Mouse (Mus musculus): ENCODE measurements around the gene Pip5k1b. TPM values are rescaled to one million over a fixed set of nuclear protein-coding genes. Genes with fewer than 3 reads are reported as not detected.

Gene Pip5k1b
- polyA plus RNA-seq, 1 experiment from 2014 or later: 7.0 TPM

DNA sequence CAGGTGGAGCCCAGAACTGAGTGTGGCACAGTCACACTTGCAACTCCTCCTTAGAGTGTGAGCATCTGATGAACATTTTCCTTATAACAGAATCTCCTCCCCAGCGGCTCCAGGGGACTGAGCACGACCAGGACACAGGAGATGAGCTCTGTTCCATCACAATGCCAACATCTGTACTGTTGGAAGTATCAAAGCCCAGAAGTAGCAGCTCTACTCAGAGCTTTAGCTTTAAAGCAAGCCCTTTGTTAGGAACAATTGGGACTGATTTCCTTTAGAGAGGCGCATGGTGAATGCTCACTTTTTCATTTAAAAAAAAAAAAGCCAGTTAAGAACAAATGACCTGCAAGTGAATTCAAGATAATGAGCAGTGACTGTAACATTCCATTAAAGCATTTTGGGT, 63.8 kb downstream of the Pip5k1b start:
- H3K4me2 ChIP-seq: no peak overlapping the region
- peaks cover 51% of the 10 kb centered on the region for H3K4me1 ChIP-seq
- H3K9me3 ChIP-seq: no peaks in the 10 kb centered on the region
- H3K36me3 ChIP-seq: no peaks in the 10 kb centered on the region
- no peak overlapping the region for H3K27ac ChIP-seq (replicated peaks)
- no peak for ATAC-seq (ENCODE audit: extremely low read depth, insufficient number of reproducible peaks, low FRiP score, low TSS enrichment)
- no peak overlapping the region for H3K9ac ChIP-seq
- H3K27me3 ChIP-seq (replicated peaks): no peaks in the 10 kb centered on the region
- H3K4me3 ChIP-seq: no peak overlapping the region
- 70% methylated on average over 3 of the region's 3 CpGs for WGBS

DNA sequence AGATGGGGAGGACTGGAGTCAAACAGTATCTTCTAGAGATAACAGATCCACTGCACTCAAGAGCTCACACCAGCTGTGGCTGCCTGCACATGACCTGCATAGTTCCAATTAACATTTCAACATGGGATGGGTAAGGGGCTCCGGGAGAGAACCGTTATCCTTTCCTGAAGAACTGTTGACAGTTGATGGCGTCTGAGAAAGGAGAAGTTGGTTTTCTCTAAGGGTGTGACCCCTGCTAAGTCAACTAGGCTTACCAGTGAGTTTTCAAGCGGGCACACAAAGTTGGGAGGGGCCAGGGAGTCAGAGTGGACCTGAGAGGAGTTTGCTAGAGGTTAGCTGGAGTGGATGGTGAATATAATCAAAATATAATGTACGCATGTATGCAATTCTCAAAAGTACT, 65.4 kb downstream of the Pip5k1b start:
- H3K4me2 ChIP-seq: no peak overlapping the region

DNA sequence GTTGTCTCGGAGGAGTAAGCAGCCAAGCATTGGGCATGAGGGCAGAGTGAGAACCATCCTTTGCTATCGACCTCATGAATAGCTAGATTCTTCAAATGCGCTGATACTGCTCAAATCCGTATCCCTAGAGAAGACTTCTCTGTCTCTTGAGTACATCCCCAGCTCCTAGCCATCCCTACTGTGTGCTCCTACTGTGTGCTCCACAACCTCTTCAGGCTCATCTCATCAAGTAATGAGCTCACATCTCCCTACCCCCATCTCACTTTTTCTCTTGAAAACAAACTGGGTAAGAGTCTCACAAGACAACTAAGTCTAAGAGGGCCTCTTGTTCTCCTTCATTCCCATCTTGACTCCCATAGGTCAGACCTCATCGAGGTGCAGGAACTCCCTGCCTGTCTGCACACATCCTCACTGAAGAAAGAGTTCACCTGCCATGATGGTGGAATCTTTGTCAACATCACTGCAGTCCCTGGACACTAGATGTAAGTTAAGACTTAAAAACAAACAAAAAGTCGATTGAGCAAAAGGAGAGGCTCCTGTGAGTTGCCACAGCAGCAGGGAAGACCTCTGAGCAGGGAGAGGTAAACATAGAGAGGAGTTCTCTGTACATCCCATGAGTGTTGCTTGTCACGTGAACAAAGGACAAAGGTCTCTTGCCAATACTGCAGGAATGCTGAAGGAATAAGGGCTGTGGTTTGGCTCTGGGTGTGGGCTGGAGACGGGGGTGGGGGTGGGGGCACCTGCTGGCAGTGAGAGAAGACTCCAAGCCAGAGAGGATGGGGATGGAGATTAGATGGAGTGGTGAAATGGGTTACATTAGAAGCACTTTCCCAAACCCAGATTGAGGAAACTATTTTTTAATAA, 69.0 kb downstream of the Pip5k1b start:
- Histone ChIP-seq H3K4me1 (peaks cover 43% of the 10 kb centered on the region), H3K4me2 (no peak overlapping the region), H3K4me3 (no peak overlapping the region), H3K9me3 (no peaks in the 10 kb centered on the region), H3K27me3 (replicated peaks) (no peaks in the 10 kb centered on the region), H3K27ac (replicated peaks) (no peak overlapping the region), H3K9ac (0 out of 2 replicates have a peak overlapping the region, but pooled peaks have one; percentile 28), H3K36me3 (no peaks in the 10 kb centered on the region)
- no peak for ATAC-seq (ENCODE audit: extremely low read depth, insufficient number of reproducible peaks, low FRiP score, low TSS enrichment)
- WGBS: 79% methylated on average over 8 of the region's 8 CpGs

More for the DNA sequence above, 65.4 kb downstream of the Pip5k1b start:
- Histone ChIP-seq H3K4me3 (no peak overlapping the region), H3K4me1 (peaks cover 44% of the 10 kb centered on the region), H3K9me3 (no peaks in the 10 kb centered on the region), H3K9ac (no peak overlapping the region), H3K27me3 (replicated peaks) (no peaks in the 10 kb centered on the region), H3K27ac (replicated peaks) (peak overlapping the region; percentile 20; the same call in 1 of the 2 replicates), H3K36me3 (no peaks in the 10 kb centered on the region)
- WGBS: 34% methylated on average over 5 of the region's 5 CpGs
- no peak for ATAC-seq (ENCODE audit: extremely low read depth, insufficient number of reproducible peaks, low FRiP score, low TSS enrichment)

DNA sequence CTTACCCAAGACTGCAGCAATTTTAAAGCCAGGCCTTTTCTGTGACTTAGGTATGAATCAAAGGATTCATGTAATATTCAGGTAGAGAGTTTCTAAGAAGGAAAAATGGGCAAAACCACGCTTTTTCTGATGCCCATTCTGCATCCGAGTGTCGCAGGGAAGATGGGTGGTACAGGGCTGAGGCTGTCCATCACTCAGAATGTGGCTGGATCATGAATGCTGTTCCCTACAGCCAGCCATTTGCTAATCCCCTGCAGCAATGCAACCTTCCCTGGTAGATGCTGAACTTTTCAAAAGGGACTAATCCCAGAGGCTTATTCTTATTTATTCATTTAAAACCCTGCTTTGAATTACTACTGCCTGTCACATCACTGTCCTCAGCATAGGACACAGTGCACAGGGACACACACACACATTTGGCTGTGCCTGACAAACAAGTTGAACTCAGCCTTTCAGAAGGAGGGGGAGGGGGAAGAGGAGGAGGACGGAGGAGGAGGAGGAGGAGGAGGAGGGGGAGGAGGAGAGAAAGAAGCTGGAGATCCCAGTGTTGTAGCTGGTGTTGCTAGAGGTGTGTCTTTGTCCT, 71.0 kb downstream of the Pip5k1b start:
- H3K9ac ChIP-seq: 0 out of 2 replicates have a peak overlapping the region, but pooled peaks have one; percentile 24
- no peak overlapping the region for H3K4me2 ChIP-seq
- peaks cover 24% of the 10 kb centered on the region for H3K4me1 ChIP-seq
- H3K27me3 ChIP-seq (replicated peaks): no peaks in the 10 kb centered on the region
- WGBS: 63% methylated on average over 4 of the region's 4 CpGs
- ATAC-seq (ENCODE audit: extremely low read depth, insufficient number of reproducible peaks, low FRiP score, low TSS enrichment): no peak
- H3K36me3 ChIP-seq: no peaks in the 10 kb centered on the region
- H3K9me3 ChIP-seq: no peaks in the 10 kb centered on the region
- H3K27ac ChIP-seq (replicated peaks): no peak overlapping the region
- no peak overlapping the region for H3K4me3 ChIP-seq

DNA sequence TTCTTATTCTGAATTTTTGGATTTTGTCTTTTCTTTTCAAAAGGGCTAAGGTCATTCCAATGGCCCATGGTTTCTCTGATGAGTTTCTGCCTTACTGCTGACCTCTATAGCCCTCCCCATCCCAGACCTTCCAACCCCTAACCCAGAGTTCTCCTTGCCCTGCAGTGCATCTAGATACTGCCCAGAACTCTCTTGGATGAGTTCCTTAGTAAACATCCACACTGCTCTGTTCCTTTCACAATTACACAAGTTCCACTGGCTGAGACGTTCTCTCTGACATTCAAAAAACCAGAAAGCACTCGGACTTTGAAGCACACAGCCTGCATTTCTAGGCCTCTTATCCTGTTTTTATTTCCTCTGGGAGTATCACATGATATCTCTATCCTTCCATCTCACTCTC, 74.8 kb downstream of the Pip5k1b start:
- H3K4me1 ChIP-seq: peaks cover 10% of the 10 kb centered on the region
- no peak for ATAC-seq (ENCODE audit: extremely low read depth, insufficient number of reproducible peaks, low FRiP score, low TSS enrichment)
- H3K27ac ChIP-seq (replicated peaks): no peak overlapping the region
- H3K4me2 ChIP-seq: no peak overlapping the region
- no peak overlapping the region for H3K9ac ChIP-seq
- WGBS: 54% methylated on average over 2 of the region's 2 CpGs
- no peaks in the 10 kb centered on the region for H3K36me3 ChIP-seq
- no peaks in the 10 kb centered on the region for H3K27me3 ChIP-seq (replicated peaks)
- H3K9me3 ChIP-seq: no peaks in the 10 kb centered on the region
- no peak overlapping the region for H3K4me3 ChIP-seq

DNA sequence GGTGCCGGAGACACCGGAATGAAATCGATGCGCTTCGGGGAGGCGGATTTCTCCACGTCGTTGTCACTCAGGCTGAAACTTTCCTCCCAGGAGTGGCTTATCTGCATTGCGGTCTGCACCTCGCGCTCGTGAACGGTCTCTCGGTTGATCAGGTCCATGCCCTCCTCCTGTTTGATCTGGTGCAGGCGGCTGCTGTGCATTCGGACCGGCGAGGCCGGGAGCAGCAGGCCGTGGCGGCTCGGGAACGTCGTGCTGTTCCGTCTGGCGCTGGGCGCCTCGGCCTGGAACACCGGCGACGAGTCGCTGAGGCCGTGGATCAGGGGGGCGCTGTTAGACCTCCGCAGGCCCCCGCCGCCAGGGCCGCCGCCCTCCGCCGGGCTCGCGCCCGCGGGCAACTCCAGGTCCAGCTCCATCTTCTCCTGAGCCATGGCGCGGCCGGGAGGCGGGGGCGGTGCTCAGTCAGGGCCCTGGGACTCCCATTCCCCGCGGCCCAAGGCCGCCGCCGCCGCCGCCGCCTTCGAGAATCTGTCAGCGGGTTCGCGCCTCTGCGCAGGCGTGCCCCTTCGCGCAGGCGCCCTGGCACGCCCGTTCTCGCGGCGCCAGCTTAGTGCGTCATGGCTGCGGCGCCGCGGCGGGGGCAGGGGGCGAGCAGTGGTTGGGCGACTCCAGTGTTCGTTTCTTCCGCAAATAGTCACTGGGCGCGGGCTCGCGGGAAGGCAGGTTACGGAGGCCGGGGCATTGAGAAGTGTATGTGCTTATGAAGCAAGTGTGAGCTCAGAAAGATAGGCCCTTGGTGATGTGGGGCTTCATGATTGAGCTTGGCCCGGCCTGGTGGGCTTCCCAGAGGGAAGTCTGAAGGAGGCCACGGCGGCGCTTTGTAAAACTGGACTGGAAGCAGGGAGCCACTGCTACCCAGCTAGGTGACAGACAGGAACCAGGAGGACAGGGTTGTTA, 78.5 kb downstream of the Pip5k1b start, which contains the start of gene Fam122a:
Fam122a (minus strand) TSS at position 428 of the 954 bp plus-strand sequence.
- peak; percentile 90 for ATAC-seq (ENCODE audit: extremely low read depth, insufficient number of reproducible peaks, low FRiP score, low TSS enrichment)
- H3K27me3 ChIP-seq (replicated peaks): no peaks in the 10 kb centered on the region
- H3K9me3 ChIP-seq: no peaks in the 10 kb centered on the region
- peak within 1 kb of the TSS; percentile 80 for H3K4me3 ChIP-seq
- peak within 1 kb of the TSS; percentile 96 for H3K27ac ChIP-seq (replicated peaks)
- under 1% methylated on average over 82 of the region's 92 CpGs for WGBS
- peak within 1 kb of the TSS; percentile 92 for H3K9ac ChIP-seq
- H3K36me3 ChIP-seq: peaks cover 10% of the 10 kb centered on the region; the same call in 1 of the 2 replicates
- H3K4me2 ChIP-seq: peak within 1 kb of the TSS; percentile 78
- H3K4me1 ChIP-seq: peaks cover 34% of the 10 kb centered on the region

DNA sequence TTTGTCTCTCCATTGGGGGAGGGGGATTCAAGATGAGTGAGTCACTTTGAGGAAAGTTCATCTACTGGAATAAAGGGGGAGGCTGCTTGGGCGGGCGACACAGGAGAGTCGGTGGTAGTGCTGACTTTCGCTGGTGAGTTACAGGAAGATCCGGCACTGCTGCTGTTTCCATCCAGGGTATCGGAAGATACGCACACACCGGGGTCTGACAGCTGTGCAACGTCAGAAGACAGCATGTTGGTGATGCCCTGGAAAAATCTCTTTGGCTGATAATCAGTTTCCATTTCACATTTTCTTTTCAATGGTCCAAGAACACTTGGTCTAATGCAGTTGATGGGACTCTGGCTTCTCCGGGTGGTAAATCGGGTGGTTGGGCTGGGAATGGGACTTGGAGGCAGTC, 79.2 kb downstream of the Pip5k1b start:
- Histone ChIP-seq H3K36me3 (peaks cover 10% of the 10 kb centered on the region; the same call in 1 of the 2 replicates), H3K27me3 (replicated peaks) (no peaks in the 10 kb centered on the region), H3K4me2 (peak overlapping the region; percentile 78), H3K4me3 (peak overlapping the region; percentile 80), H3K9me3 (no peaks in the 10 kb centered on the region), H3K9ac (peak overlapping the region; percentile 92), H3K4me1 (peaks cover 34% of the 10 kb centered on the region), H3K27ac (replicated peaks) (peak overlapping the region; percentile 96)
- no peak for ATAC-seq (ENCODE audit: extremely low read depth, insufficient number of reproducible peaks, low FRiP score, low TSS enrichment)
- under 1% methylated on average over 11 of the region's 11 CpGs for WGBS

DNA sequence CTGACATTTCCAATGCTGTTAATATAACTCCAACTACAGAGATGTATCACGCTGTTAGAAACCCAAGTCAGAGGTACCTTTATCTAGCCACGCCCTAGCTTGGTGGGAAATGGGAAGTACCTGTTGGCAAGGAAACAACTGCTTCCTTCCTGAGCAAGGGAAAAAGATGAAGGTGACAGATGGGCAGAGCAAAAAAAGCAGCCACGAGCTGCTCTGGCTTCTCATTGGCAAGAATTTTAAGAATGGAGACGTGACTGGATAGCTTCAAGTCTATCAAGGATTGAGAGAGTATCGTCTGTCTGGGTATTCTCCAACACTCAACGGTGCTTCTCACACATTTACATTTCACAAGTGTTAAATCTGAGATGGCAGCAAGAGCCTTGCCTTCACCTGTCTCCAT, 80.4 kb downstream of the Pip5k1b start:
- peak overlapping the region; percentile 80 for H3K4me3 ChIP-seq
- no peak for ATAC-seq (ENCODE audit: extremely low read depth, insufficient number of reproducible peaks, low FRiP score, low TSS enrichment)
- no peaks in the 10 kb centered on the region for H3K9me3 ChIP-seq
- H3K36me3 ChIP-seq: peaks cover 10% of the 10 kb centered on the region; the same call in 1 of the 2 replicates
- H3K9ac ChIP-seq: peak overlapping the region; percentile 56
- peaks cover 34% of the 10 kb centered on the region for H3K4me1 ChIP-seq
- H3K27ac ChIP-seq (replicated peaks): no peak overlapping the region
- peak overlapping the region; percentile 78 for H3K4me2 ChIP-seq
- 50% methylated on average over 6 of the region's 6 CpGs for WGBS
- H3K27me3 ChIP-seq (replicated peaks): no peaks in the 10 kb centered on the region

DNA sequence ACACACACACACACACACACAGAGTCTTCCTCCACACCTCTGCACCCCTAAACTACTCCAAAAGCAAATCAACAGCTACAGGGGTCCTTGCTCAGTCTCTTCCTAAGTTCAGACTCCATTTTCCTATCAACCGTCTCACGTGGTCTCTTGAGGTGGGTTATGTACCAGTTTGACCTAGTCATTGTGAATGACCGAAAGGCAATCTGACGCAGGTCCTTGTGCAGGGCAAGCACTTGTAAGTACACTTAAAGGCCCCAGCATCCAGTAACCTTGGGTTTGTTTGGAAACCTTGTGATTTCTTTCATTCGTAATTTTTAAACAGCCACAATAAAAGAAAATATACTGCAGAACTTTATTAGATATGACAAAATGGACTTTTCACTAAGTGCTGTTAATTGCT, 83.2 kb downstream of the Pip5k1b start:
- 84% methylated on average over 5 of the region's 5 CpGs for WGBS
- Histone ChIP-seq H3K36me3 (peaks cover 10% of the 10 kb centered on the region; the same call in 1 of the 2 replicates), H3K9me3 (no peaks in the 10 kb centered on the region), H3K4me1 (peaks cover 50% of the 10 kb centered on the region), H3K27ac (replicated peaks) (no peak overlapping the region), H3K4me3 (no peak overlapping the region), H3K4me2 (no peak overlapping the region), H3K27me3 (replicated peaks) (no peaks in the 10 kb centered on the region), H3K9ac (no peak overlapping the region)
- no peak for ATAC-seq (ENCODE audit: extremely low read depth, insufficient number of reproducible peaks, low FRiP score, low TSS enrichment)

DNA sequence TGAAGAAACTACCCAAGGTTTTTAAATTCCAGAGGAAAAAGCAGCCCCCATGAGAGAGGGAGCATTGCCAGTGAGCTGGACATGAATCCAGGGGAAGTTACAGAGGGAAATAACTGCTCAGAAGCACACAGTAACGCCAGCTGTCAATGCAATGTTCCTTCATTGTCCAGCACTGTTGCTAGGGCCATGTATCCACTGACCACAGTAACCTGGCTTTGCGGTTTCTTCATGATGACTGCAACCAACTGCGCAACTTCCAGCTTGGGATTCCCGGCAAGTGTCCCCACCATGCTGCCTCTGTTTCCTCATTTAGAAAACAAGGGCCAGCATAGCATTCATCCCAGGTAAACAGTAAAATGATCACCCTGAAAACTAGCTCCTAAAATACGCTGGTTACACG, 84.1 kb downstream of the Pip5k1b start:
- no peaks in the 10 kb centered on the region for H3K9me3 ChIP-seq
- no peak for ATAC-seq (ENCODE audit: extremely low read depth, insufficient number of reproducible peaks, low FRiP score, low TSS enrichment)
- 88% methylated on average over 6 of the region's 6 CpGs for WGBS

More for the DNA sequence above, 84.1 kb downstream of the Pip5k1b start:
- Histone ChIP-seq H3K27me3 (replicated peaks) (no peaks in the 10 kb centered on the region), H3K4me1 (peaks cover 53% of the 10 kb centered on the region), H3K9ac (no peak overlapping the region), H3K4me2 (no peak overlapping the region), H3K27ac (replicated peaks) (no peak overlapping the region), H3K36me3 (peaks cover 10% of the 10 kb centered on the region; the same call in 1 of the 2 replicates), H3K4me3 (no peak overlapping the region)
